Mouse (Mus musculus) urinary bladder, postnatal 36 days (tissue): Measurements from ENCODE around the gene Nap1l3.
A peak's percentile ranks its signal among the peaks of the same experiment; 100 is the strongest.

Experiments
- DNase-seq, 2 experiments: peaks; one replicate each; pipeline ENCODE4 v3.0.0; 2022; ENCODE audit warnings: low spot score in 2 of 2, mixed read lengths in 1 of 2

Nap1l3 gene

DNA sequence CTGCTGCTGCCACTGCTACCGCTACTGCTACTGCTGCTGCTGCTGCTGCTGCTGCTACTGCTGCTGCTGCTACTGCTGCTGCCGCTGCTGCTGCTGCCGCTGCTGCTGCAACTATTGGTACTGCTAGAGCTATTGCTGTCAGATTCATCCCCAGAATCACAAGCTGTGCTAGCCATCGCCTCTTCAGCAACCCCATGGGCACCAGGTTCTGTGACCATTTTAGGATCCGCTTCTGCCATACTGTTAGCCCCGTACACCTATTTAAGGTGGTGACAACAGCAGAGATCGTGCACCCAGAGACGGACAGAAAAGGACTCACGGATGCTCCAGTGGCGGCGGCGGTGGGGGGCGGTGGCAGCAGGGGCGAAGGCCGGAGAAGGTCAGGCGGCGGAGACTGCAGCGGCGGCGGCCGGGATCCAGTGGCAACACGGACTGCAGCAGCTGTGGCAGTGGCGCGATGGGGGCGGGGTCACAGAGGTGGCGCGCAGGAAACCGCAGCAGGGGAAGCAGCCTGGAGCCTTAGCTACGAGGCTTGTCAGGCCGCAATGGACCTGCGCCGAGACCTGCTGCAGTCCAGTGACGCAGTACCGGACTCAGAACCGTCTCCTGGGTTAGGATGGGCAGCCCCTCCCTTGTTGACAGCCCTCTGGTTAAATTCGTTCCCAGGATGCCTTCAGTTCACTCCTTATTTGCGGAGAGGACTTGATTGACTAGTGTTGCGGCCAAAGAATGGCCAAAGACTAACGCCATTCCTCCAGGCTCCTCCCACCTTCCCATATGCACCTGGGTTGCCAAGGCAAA, at the start of gene Nap1l3:
Gene Nap1l3 (minus strand): TSS at position 621 of the 801 bp plus-strand sequence.
- peak; percentile 35 to 58 for DNase-seq

DNA sequence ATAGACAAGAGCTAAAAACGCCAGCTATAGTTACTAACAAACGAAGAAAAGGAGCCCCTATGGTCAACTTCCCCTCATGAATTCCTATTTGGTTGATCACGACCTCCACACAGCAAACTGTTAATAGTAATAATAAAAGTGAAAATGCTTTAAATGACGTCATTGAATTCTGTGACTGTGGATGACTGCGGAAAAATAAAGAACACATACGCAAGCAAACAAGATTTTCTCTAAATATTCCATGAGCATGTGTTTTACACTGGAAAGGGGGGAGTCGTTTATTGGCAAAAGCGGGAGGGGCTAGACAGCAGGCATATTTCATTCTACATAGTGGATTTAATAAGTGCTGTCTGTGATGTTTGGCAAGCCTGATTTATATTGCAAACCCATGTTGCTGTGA, 451 bp upstream of the Nap1l3 start:
- DNase-seq, result no peak
